Mouse (Mus musculus): ENCODE data around the gene Heca.
A peak's percentile ranks its signal among the peaks of the same experiment; 100 is the strongest.
"Not testable (repeated sequence)": the region's sequence is repeated elsewhere in the genome, so short reads cannot be mapped to it uniquely, and the experiment has no call there.

Gene Heca

GRCm38 (mm10) chr10:17947960-17948730 is at the start of gene Heca:
Gene Heca (minus strand): TSS chr10:17948067.
- peak; percentile 75 to 92 for DNase-seq (ENCODE audit: low spot score in 2 of 2)

- no peak for DNase-seq (ENCODE audit: low spot score in 2 of 2)
Measured at GRCm38 (mm10) chr10:17990576-17990975, 42.7 kb upstream of the Heca start.

- DNase-seq (ENCODE audit: low spot score in 2 of 2) = no peak
Measured at GRCm38 (mm10) chr10:17989136-17989535, 41.3 kb upstream of the Heca start.

- DNase-seq (ENCODE audit: low spot score in 2 of 2) = no peak
Measured at GRCm38 (mm10) chr10:17987823-17988423, 40.1 kb upstream of the Heca start.

GRCm38 (mm10) chr10:17983313-17983712 is 35.4 kb upstream of the Heca start:
- peak; percentile 29 to 81 for DNase-seq (ENCODE audit: low spot score in 2 of 2)

- no peak for DNase-seq (ENCODE audit: low spot score in 2 of 2)
Measured at GRCm38 (mm10) chr10:17966090-17966489, 18.2 kb upstream of the Heca start.

- no peak for DNase-seq (ENCODE audit: low spot score in 2 of 2)
Measured at GRCm38 (mm10) chr10:17950761-17951160, 2.9 kb upstream of the Heca start.

GRCm38 (mm10) chr10:17947175-17947906 is 526 bp downstream of the Heca start:
- DNase-seq (ENCODE audit: low spot score in 2 of 2) = peak; percentile 36 to 62

- not testable (repeated sequence) for DNase-seq (ENCODE audit: low spot score in 2 of 2)
Measured at GRCm38 (mm10) chr10:17946799-17947174, 1.1 kb downstream of the Heca start.

GRCm38 (mm10) chr10:17946046-17946445 is 1.8 kb downstream of the Heca start:
- no peak for DNase-seq (ENCODE audit: low spot score in 2 of 2)

GRCm38 (mm10) chr10:17933622-17934021 is 14.2 kb downstream of the Heca start:
- DNase-seq (ENCODE audit: low spot score in 2 of 2) = no peak

- no peak for DNase-seq (ENCODE audit: low spot score in 2 of 2)
Measured at GRCm38 (mm10) chr10:17932131-17932530, 15.7 kb downstream of the Heca start.

- DNase-seq (ENCODE audit: low spot score in 2 of 2) = no peak
Measured at GRCm38 (mm10) chr10:17931157-17931556, 16.7 kb downstream of the Heca start.

GRCm38 (mm10) chr10:17930445-17931083 is 17.3 kb downstream of the Heca start:
- peak in 1 of 2 experiments; percentile 17 for DNase-seq (ENCODE audit: low spot score in 2 of 2)

GRCm38 (mm10) chr10:17925200-17925599 is 22.7 kb downstream of the Heca start:
- no peak for DNase-seq (ENCODE audit: low spot score in 2 of 2)

GRCm38 (mm10) chr10:17924166-17924565 is 23.7 kb downstream of the Heca start:
- no peak for DNase-seq (ENCODE audit: low spot score in 2 of 2)

- no peak for DNase-seq (ENCODE audit: low spot score in 2 of 2)
Measured at GRCm38 (mm10) chr10:17921381-17921780, 26.5 kb downstream of the Heca start.

- no peak for DNase-seq (ENCODE audit: low spot score in 2 of 2)
Measured at GRCm38 (mm10) chr10:17919971-17920370, 27.9 kb downstream of the Heca start.

GRCm38 (mm10) chr10:17919032-17919431 is 28.8 kb downstream of the Heca start:
- DNase-seq (ENCODE audit: low spot score in 2 of 2) = no peak

- no peak for DNase-seq (ENCODE audit: low spot score in 2 of 2)
Measured at GRCm38 (mm10) chr10:17908731-17909130, 39.1 kb downstream of the Heca start.

GRCm38 (mm10) chr10:17906405-17906804 is 41.5 kb downstream of the Heca start:
- DNase-seq (ENCODE audit: low spot score in 2 of 2) = not testable (repeated sequence)

GRCm38 (mm10) chr10:17903449-17903848 is 44.4 kb downstream of the Heca start:
- DNase-seq (ENCODE audit: low spot score in 2 of 2) = no peak
